ENCODE assay signal across 27 mouse cellular contexts in genomic region chr11:34264099-34264498, GRCm38 (mm10). TPM values are rescaled to one million over a fixed set of nuclear protein-coding genes. Genes with fewer than 3 reads are reported as not detected.
DNase-seq lines count a peak whose midpoint lies in the region; ATAC-seq and TF ChIP-seq lines count a peak whose summit lies in the region.
"Had no signal": no experiment of that assay in that cellular context is flagged by ENCODE, and none has a peak within 500 bp of the region (broad histone marks: within the 10 kb centered on the region; RNA-seq: fewer than 3 reads in every experiment).

No protein-coding gene starts in this region.

- no peak for TF ChIP-seq CTCF in forebrain, postnatal 0 days (IDR thresholded peaks at IDR 0.05; ENCODE audit: low read depth)
- no peak for TF ChIP-seq CTCF in midbrain, postnatal 0 days (IDR thresholded peaks at IDR 0.05)

- peak; percentile 6 for DNase-seq in forebrain, postnatal 0 days
- DNase-seq in forebrain, embryonic 11.5 days (ENCODE audit: low spot score), result no peak
- peak; percentile 26 for DNase-seq in midbrain, embryonic 11.5 days (ENCODE audit: low spot score, missing footprints)
- no peak for DNase-seq in midbrain, postnatal 0 days (ENCODE audit: low spot score)
- DNase-seq: adrenal gland, adult 2 months; adrenal gland, adult 8-10 months; adrenal gland, postnatal 10 days; adrenal gland, postnatal 14 days; adrenal gland, postnatal 25 days; adrenal gland, postnatal 36 days; B cell, adult 2 months; cerebellum, adult 11 months; cerebellum, adult 11-12 months had no signal

- no peak overlapping the region for H3K4me3 ChIP-seq in forebrain, postnatal 0 days (ENCODE audit: low read depth, low read length)
- no peak overlapping the region for H3K4me3 ChIP-seq in forebrain, embryonic 11.5 days (ENCODE audit: low read depth, low read length)
- no peak overlapping the region for H3K4me3 ChIP-seq in midbrain, embryonic 11.5 days (ENCODE audit: low read depth, low read length)
- no peak overlapping the region for H3K4me3 ChIP-seq in midbrain, postnatal 0 days (ENCODE audit: low read depth, low read length)
- H3K4me3 ChIP-seq in midbrain, embryonic 12.5 days, result no peak overlapping the region
- no peak overlapping the region for H3K4me3 ChIP-seq in midbrain, embryonic 16.5 days (ENCODE audit: low read depth, low read length)
- no peak overlapping the region for H3K4me3 ChIP-seq in midbrain, embryonic 13.5 days (replicated peaks)
- H3K4me3 ChIP-seq in midbrain, embryonic 15.5 days, result no peak overlapping the region

- no peaks in the 10 kb centered on the region for H3K9me3 ChIP-seq in forebrain, postnatal 0 days (ENCODE audit: low read length)
- H3K9me3 ChIP-seq in forebrain, embryonic 11.5 days (ENCODE audit: control insufficient read depth, low read length), result no peaks in the 10 kb centered on the region
- no peaks in the 10 kb centered on the region for H3K9me3 ChIP-seq in midbrain, embryonic 11.5 days (ENCODE audit: control insufficient read depth, low read length)
- H3K9me3 ChIP-seq in midbrain, postnatal 0 days (ENCODE audit: low read length), result no peaks in the 10 kb centered on the region
- H3K9me3 ChIP-seq in midbrain, embryonic 12.5 days, result no peaks in the 10 kb centered on the region
- H3K9me3 ChIP-seq in midbrain, embryonic 16.5 days (replicated peaks; ENCODE audit: control insufficient read depth, low read length, poor library complexity, severe bottlenecking), result no peaks in the 10 kb centered on the region
- no peaks in the 10 kb centered on the region for H3K9me3 ChIP-seq in midbrain, embryonic 13.5 days
- no peaks in the 10 kb centered on the region for H3K9me3 ChIP-seq in midbrain, embryonic 15.5 days

- no peak overlapping the region for H3K4me2 ChIP-seq in forebrain, postnatal 0 days (ENCODE audit: low read depth)
- no peak overlapping the region for H3K4me2 ChIP-seq in forebrain, embryonic 11.5 days (ENCODE audit: low read depth, low read length, severe bottlenecking)
- H3K4me2 ChIP-seq in midbrain, embryonic 11.5 days, result no peak overlapping the region
- H3K4me2 ChIP-seq in midbrain, postnatal 0 days (ENCODE audit: low read depth, low read length, poor library complexity, severe bottlenecking), result no peak overlapping the region
- H3K4me2 ChIP-seq in midbrain, embryonic 12.5 days (replicated peaks), result no peak overlapping the region
- no peak overlapping the region for H3K4me2 ChIP-seq in midbrain, embryonic 16.5 days (ENCODE audit: low read length)
- H3K4me2 ChIP-seq in midbrain, embryonic 13.5 days (replicated peaks), result no peak overlapping the region
- no peak overlapping the region for H3K4me2 ChIP-seq in midbrain, embryonic 15.5 days

- H3K27me3 ChIP-seq in forebrain, postnatal 0 days (ENCODE audit: insufficient read depth, low read length), result no peaks in the 10 kb centered on the region
- H3K27me3 ChIP-seq in forebrain, embryonic 11.5 days (ENCODE audit: control insufficient read depth, insufficient read depth, low read length), result no peaks in the 10 kb centered on the region
- H3K27me3 ChIP-seq in midbrain, embryonic 11.5 days (ENCODE audit: control insufficient read depth, insufficient read depth, low read length), result no peaks in the 10 kb centered on the region
- H3K27me3 ChIP-seq in midbrain, postnatal 0 days (ENCODE audit: insufficient read depth, low read length), result no peaks in the 10 kb centered on the region
- H3K27me3 ChIP-seq in midbrain, embryonic 12.5 days, result peaks cover 9% of the 10 kb centered on the region
- no peaks in the 10 kb centered on the region; the same call in 1 of the 2 replicates for H3K27me3 ChIP-seq in midbrain, embryonic 16.5 days (ENCODE audit: control insufficient read depth, insufficient read depth, low read depth, low read length)
- H3K27me3 ChIP-seq in midbrain, embryonic 13.5 days, result no peaks in the 10 kb centered on the region
- H3K27me3 ChIP-seq in midbrain, embryonic 15.5 days (replicated peaks), result no peaks in the 10 kb centered on the region
- H3K27me3 ChIP-seq: CH12.LX had no signal

- no peak overlapping the region for H3K27ac ChIP-seq in forebrain, postnatal 0 days (ENCODE audit: low read depth, low read length)
- H3K27ac ChIP-seq in forebrain, embryonic 11.5 days (ENCODE audit: low read depth, low read length), result no peak overlapping the region
- H3K27ac ChIP-seq in midbrain, embryonic 11.5 days (ENCODE audit: low read depth, low read length), result no peak overlapping the region
- no peak overlapping the region for H3K27ac ChIP-seq in midbrain, postnatal 0 days (ENCODE audit: low read depth, low read length)
- H3K27ac ChIP-seq in midbrain, embryonic 12.5 days (replicated peaks), result no peak overlapping the region
- H3K27ac ChIP-seq in midbrain, embryonic 16.5 days (ENCODE audit: low read length), result no peak overlapping the region
- H3K27ac ChIP-seq in midbrain, embryonic 13.5 days, result no peak overlapping the region
- no peak overlapping the region for H3K27ac ChIP-seq in midbrain, embryonic 15.5 days

- no peaks in the 10 kb centered on the region for H3K4me1 ChIP-seq in forebrain, postnatal 0 days (ENCODE audit: insufficient read depth)
- H3K4me1 ChIP-seq in forebrain, embryonic 11.5 days (replicated peaks; ENCODE audit: control insufficient read depth, insufficient read depth, low read length), result 0 out of 2 replicates have a peak, but pooled peaks cover 2% of the 10 kb centered on the region
- no peaks in the 10 kb centered on the region for H3K4me1 ChIP-seq in midbrain, embryonic 11.5 days (ENCODE audit: control insufficient read depth, insufficient read depth, low read length)
- H3K4me1 ChIP-seq in midbrain, postnatal 0 days (ENCODE audit: insufficient read depth, low read length), result no peaks in the 10 kb centered on the region
- H3K4me1 ChIP-seq in midbrain, embryonic 12.5 days, result no peaks in the 10 kb centered on the region
- H3K4me1 ChIP-seq in midbrain, embryonic 16.5 days (ENCODE audit: control insufficient read depth, insufficient read depth, low read length), result no peaks in the 10 kb centered on the region
- H3K4me1 ChIP-seq in midbrain, embryonic 13.5 days (replicated peaks), result peaks cover 4% of the 10 kb centered on the region; the same call in 1 of the 2 replicates
- H3K4me1 ChIP-seq in midbrain, embryonic 15.5 days, result no peaks in the 10 kb centered on the region

- ATAC-seq in forebrain, postnatal 0 days, result no peak
- ATAC-seq in forebrain, embryonic 11.5 days (replicated peaks; ENCODE audit: low FRiP score), result no peak
- no peak for ATAC-seq in midbrain, embryonic 11.5 days (ENCODE audit: low FRiP score)
- ATAC-seq in midbrain, postnatal 0 days (ENCODE audit: low FRiP score), result no peak
- peak; percentile 56; the same call in 1 of the 2 replicates for ATAC-seq in midbrain, embryonic 12.5 days (ENCODE audit: low FRiP score, low read depth)
- ATAC-seq in midbrain, embryonic 16.5 days, result no peak
- ATAC-seq in midbrain, embryonic 13.5 days, result peak; percentile 50; the same call in 1 of the 2 replicates
- no peak for ATAC-seq in midbrain, embryonic 15.5 days (replicated peaks)
- ATAC-seq: activated CD4-positive, CD25-positive, alpha-beta regulatory T cell, adult 4 months; CD4-positive, CD25-positive, alpha-beta regulatory T cell, adult 4 months; Patski had no signal

- WGBS in forebrain, postnatal 0 days, result 87% methylated on average over 1 of the region's 1 CpGs
- WGBS in forebrain, embryonic 11.5 days, result 81% methylated on average over 1 of the region's 1 CpGs
- WGBS in midbrain, embryonic 11.5 days, result 69% methylated on average over 1 of the region's 1 CpGs
- 63% methylated on average over 1 of the region's 1 CpGs for WGBS in midbrain, postnatal 0 days
- 74% methylated on average over 1 of the region's 1 CpGs for WGBS in midbrain, embryonic 12.5 days
- 53% methylated on average over 1 of the region's 1 CpGs for WGBS in midbrain, embryonic 16.5 days
- WGBS in midbrain, embryonic 13.5 days, result 62% methylated on average over 1 of the region's 1 CpGs
- WGBS in midbrain, embryonic 15.5 days, result 40% methylated on average over 1 of the region's 1 CpGs

- no peaks in the 10 kb centered on the region for H3K36me3 ChIP-seq in forebrain, postnatal 0 days (ENCODE audit: insufficient read depth)
- H3K36me3 ChIP-seq in forebrain, embryonic 11.5 days (ENCODE audit: control insufficient read depth, insufficient read depth, low read length), result no peaks in the 10 kb centered on the region
- H3K36me3 ChIP-seq in midbrain, embryonic 11.5 days (ENCODE audit: control insufficient read depth, insufficient read depth, low read length), result no peaks in the 10 kb centered on the region
- no peaks in the 10 kb centered on the region for H3K36me3 ChIP-seq in midbrain, postnatal 0 days (ENCODE audit: insufficient read depth, low read length)
- H3K36me3 ChIP-seq in midbrain, embryonic 12.5 days, result no peaks in the 10 kb centered on the region
- no peaks in the 10 kb centered on the region for H3K36me3 ChIP-seq in midbrain, embryonic 16.5 days (ENCODE audit: control insufficient read depth, insufficient read depth, low read length)
- H3K36me3 ChIP-seq in midbrain, embryonic 13.5 days, result no peaks in the 10 kb centered on the region
- no peaks in the 10 kb centered on the region for H3K36me3 ChIP-seq in midbrain, embryonic 15.5 days (replicated peaks)
- H3K36me3 ChIP-seq: G1E had no signal

- H3K9ac ChIP-seq in forebrain, postnatal 0 days, result no peak overlapping the region
- H3K9ac ChIP-seq in forebrain, embryonic 11.5 days (ENCODE audit: low read length), result no peak overlapping the region
- no peak overlapping the region for H3K9ac ChIP-seq in midbrain, embryonic 11.5 days (ENCODE audit: low read length)
- H3K9ac ChIP-seq in midbrain, postnatal 0 days (replicated peaks; ENCODE audit: low read length, poor library complexity, severe bottlenecking), result no peak overlapping the region
- no peak overlapping the region for H3K9ac ChIP-seq in midbrain, embryonic 12.5 days (replicated peaks)
- H3K9ac ChIP-seq in midbrain, embryonic 16.5 days (ENCODE audit: low read depth, low read length), result no peak overlapping the region
- no peak overlapping the region for H3K9ac ChIP-seq in midbrain, embryonic 13.5 days (replicated peaks)
- H3K9ac ChIP-seq in midbrain, embryonic 15.5 days, result no peak overlapping the region

RNA-seq across cellular contexts. Expression of gene Fam196b, which starts 50.5 kb away (rescaled TPM):
- 3.5 and 5.0 TPM in 2 replicates for total RNA-seq in forebrain, postnatal 0 days (2014; rRNA removed)
- polyA plus RNA-seq in forebrain, postnatal 0 days (2015; fragmentation: Nextera tagmentation; extraction: Ambion mirVana), result 0.79 and 1.5 TPM in 2 replicates
- polyA plus RNA-seq in forebrain, embryonic 11.5 days (2014; fragmentation: Nextera tagmentation; extraction: Ambion mirVana), result 0.94 and 1.1 TPM in 2 replicates
- polyA plus RNA-seq in midbrain, embryonic 11.5 days (2014; fragmentation: Nextera tagmentation; extraction: Ambion mirVana), result 0.72 and 0.79 TPM in 2 replicates
- total RNA-seq in midbrain, postnatal 0 days (2014; rRNA removed), result 9.2 and 10.1 TPM in 2 replicates
- 3.2 and 3.4 TPM in 2 replicates for polyA plus RNA-seq in midbrain, postnatal 0 days (2015; fragmentation: Nextera tagmentation; extraction: Ambion mirVana)
- 1.1 and 1.3 TPM in 2 replicates for polyA plus RNA-seq in midbrain, embryonic 12.5 days (2016; fragmentation: Nextera tagmentation; extraction: Ambion mirVana)
- 6.2 and 6.6 TPM in 2 replicates for polyA plus RNA-seq in midbrain, embryonic 16.5 days (2015; fragmentation: Nextera tagmentation; extraction: Ambion mirVana)
- polyA plus RNA-seq in midbrain, embryonic 13.5 days (2015; fragmentation: Nextera tagmentation; extraction: Ambion mirVana), result 3.2 and 3.4 TPM in 2 replicates
- 5.1 and 6.4 TPM in 2 replicates for polyA plus RNA-seq in midbrain, embryonic 15.5 days (2015; fragmentation: Nextera tagmentation; extraction: Ambion mirVana)
- total RNA-seq: adrenal gland, adult 18-20 months; adrenal gland, postnatal 14 days; adrenal gland, postnatal 25 days had no signal
- polyA plus RNA-seq: C2C12, G1E, Patski had no signal

RNA-seq across cellular contexts. Expression of gene Foxi1, which starts 56.2 kb away (rescaled TPM):
- not detected in 2 replicates for total RNA-seq in forebrain, postnatal 0 days (2014; rRNA removed)
- polyA plus RNA-seq in forebrain, postnatal 0 days (2015; fragmentation: Nextera tagmentation; extraction: Ambion mirVana), result not detected in 2 replicates
- not detected in 2 replicates for polyA plus RNA-seq in forebrain, embryonic 11.5 days (2014; fragmentation: Nextera tagmentation; extraction: Ambion mirVana)
- polyA plus RNA-seq in midbrain, embryonic 11.5 days (2014; fragmentation: Nextera tagmentation; extraction: Ambion mirVana), result not detected in 2 replicates
- 0.05 TPM in 1 of 2 replicates, not detected in the other for total RNA-seq in midbrain, postnatal 0 days (2014; rRNA removed)
- not detected in 2 replicates for polyA plus RNA-seq in midbrain, postnatal 0 days (2015; fragmentation: Nextera tagmentation; extraction: Ambion mirVana)
- polyA plus RNA-seq in midbrain, embryonic 12.5 days (2016; fragmentation: Nextera tagmentation; extraction: Ambion mirVana), result not detected in 2 replicates
- polyA plus RNA-seq in midbrain, embryonic 16.5 days (2015; fragmentation: Nextera tagmentation; extraction: Ambion mirVana), result not detected in 2 replicates
- polyA plus RNA-seq in midbrain, embryonic 13.5 days (2015; fragmentation: Nextera tagmentation; extraction: Ambion mirVana), result not detected in 2 replicates
- polyA plus RNA-seq in midbrain, embryonic 15.5 days (2015; fragmentation: Nextera tagmentation; extraction: Ambion mirVana), result not detected in 2 replicates
- total RNA-seq: adrenal gland, adult 18-20 months; adrenal gland, adult 2 months; adrenal gland, adult 8-10 months; adrenal gland, postnatal 10 days; adrenal gland, postnatal 14 days; adrenal gland, postnatal 25 days; adrenal gland, postnatal 36 days; CH12.LX; ES-E14; G1E; MEL had no signal
- polyA plus RNA-seq: activated CD4-positive, CD25-positive, alpha-beta regulatory T cell, adult 4 months; adrenal gland, adult 2 months; brain, embryonic 14.5 days; C2C12; CD4-positive, CD25-positive, alpha-beta regulatory T cell, adult 4 months; G1E; Patski had no signal

Comparison
In these comparisons a context has a peak if more than half of its experiments do, and no peak if none do; other contexts are left out.
1. ATAC-seq: peak in midbrain, embryonic 12.5 days (single experiment) and midbrain, embryonic 13.5 days (single experiment); none in forebrain, postnatal 0 days (single experiment), forebrain, embryonic 11.5 days (single experiment), midbrain, embryonic 11.5 days (single experiment), midbrain, postnatal 0 days (single experiment), midbrain, embryonic 16.5 days (single experiment) and midbrain, embryonic 15.5 days (single experiment).
2. DNase-seq: peak in forebrain, postnatal 0 days (single experiment) and midbrain, embryonic 11.5 days (single experiment); none in forebrain, embryonic 11.5 days (single experiment) and midbrain, postnatal 0 days (single experiment).